Mouse (Mus musculus) hindbrain, postnatal 0 days (tissue): Measurements from ENCODE around the gene Atf6b. TPM values are rescaled to one million over a fixed set of nuclear protein-coding genes. Genes with fewer than 3 reads are reported as not detected.
A peak's percentile ranks its signal among the peaks of the same experiment; 100 is the strongest.

ENCODE experiments used
- ATAC-seq: fragments of 200-750 bp; cut with Nextera tagmentation; 2 replicates; pipeline ENCODE4 v1.8.0; 2017; ENCODE audit warnings: mild to moderate bottlenecking, moderate TSS enrichment, moderate library complexity
- DNase-seq: peaks from one replicate; pipeline ENCODE4 v3.0.0-alpha.2; 2015; ENCODE audit warnings: low spot score
- H3K27ac ChIP-seq: fragments of 300-500 bp; sonication (generic); 2 replicates; pipeline ENCODE4 v1.5.1; 2014; ENCODE audit warnings: mild to moderate bottlenecking
- H3K27me3 ChIP-seq: fragments of 300-500 bp; sonication (generic); 2 replicates; pipeline ENCODE4 v1.6.1; 2014; ENCODE audit warnings: low read length, mixed read lengths; ENCODE audit not compliant: insufficient read depth
- H3K36me3 ChIP-seq: fragments of 300-500 bp; sonication (generic); 2 replicates; pipeline ENCODE4 v1.6.1; 2014; ENCODE audit warnings: low read length, mixed read lengths; ENCODE audit not compliant: insufficient read depth
- H3K4me1 ChIP-seq: fragments of 300-500 bp; sonication (generic); 2 replicates; pipeline ENCODE4 v1.6.1; 2014; ENCODE audit warnings: antibody characterized with exemption, low read length, mixed read lengths; ENCODE audit not compliant: insufficient read depth
- H3K4me2 ChIP-seq: fragments of 300-500 bp; sonication (generic); 2 replicates; pipeline ENCODE4 v1.6.1; 2014; ENCODE audit warnings: low read depth, mild to moderate bottlenecking, low read length, moderate library complexity, mixed read lengths
- H3K4me3 ChIP-seq: fragments of 300-500 bp; sonication (generic); 2 replicates; pipeline ENCODE4 v1.5.1; 2014; ENCODE audit warnings: low read length
- H3K9ac ChIP-seq: fragments of 300-500 bp; sonication (generic); replicated peaks from 2 replicates; pipeline ENCODE4 v1.6.1; 2014; ENCODE audit warnings: mild to moderate bottlenecking, low read length, moderate library complexity, mixed read lengths
- H3K9me3 ChIP-seq: fragments of 300-500 bp; sonication (generic); 2 replicates; pipeline ENCODE4 v1.6.1; 2016; ENCODE audit warnings: low read length, mixed read lengths
- CTCF ChIP-seq: IDR thresholded peaks from 2 replicates; pipeline ENCODE4 v1.5.1; 2016; ENCODE audit warnings: antibody characterized with exemption, control low read depth, low read depth
- WGBS: fragments of 180-500 bp; shearing (Covaris S2); extraction: QIAGEN DNeasy Blood & Tissue Kit; methylation state at CpG from one replicate; pipeline ENCODE4 v1.1.7; 2014; 5-methylcytosine and 5-hydroxymethylcytosine counted together
- polyA plus RNA-seq: library from polyadenylated mRNA; unstranded; fragments of >200 nt; fragmentation: Nextera tagmentation; extraction: Ambion mirVana; gene quantifications from 2 replicates; pipeline ENCODE4 v1.2.1, GENCODE M21; 2015
- total RNA-seq: library from RNA; depleted of rRNA; stranded (reverse); fragments of >200 nt; gene quantifications from 2 replicates; pipeline ENCODE4 v1.2.3, GENCODE M21; 2014

The Atf6b gene
- total and polyA plus RNA-seq, 2 experiments from 2014 or later, result 70.6 to 78.2 TPM

DNA sequence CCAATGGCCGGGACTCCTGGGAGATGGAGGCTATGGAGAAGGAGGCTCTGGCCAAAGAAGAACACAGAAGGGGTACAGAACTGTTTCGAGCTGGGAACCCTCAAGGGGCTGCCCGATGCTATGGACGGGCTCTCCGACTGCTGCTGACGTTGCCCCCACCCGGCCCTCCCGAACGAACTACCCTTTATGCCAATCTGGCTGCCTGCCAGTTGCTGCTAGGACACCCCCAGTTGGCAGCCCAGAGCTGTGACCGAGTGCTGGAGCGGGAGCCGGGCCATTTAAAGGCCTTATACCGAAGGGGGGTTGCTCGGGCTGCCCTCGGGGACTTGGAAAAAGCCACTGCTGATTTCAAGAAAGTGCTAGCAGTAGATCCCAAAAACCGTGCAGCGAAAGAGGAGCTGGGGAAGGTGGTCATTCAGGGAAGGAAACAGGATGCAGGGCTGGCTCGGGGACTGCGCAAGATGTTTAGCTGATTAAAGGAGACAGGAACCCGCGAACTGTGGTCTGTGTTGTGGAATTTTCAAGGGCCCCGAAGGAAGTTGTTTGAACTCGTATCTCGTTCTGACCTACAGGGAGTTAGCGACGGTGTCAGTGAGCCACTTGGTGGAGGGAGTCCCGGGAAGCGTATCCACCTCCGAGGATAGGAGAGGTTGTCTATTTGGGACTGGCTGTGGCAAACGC lies 975 bp upstream of the Atf6b start:
- no peak for ATAC-seq
- Histone ChIP-seq H3K4me2 (peak overlapping the region; percentile 89), H3K9me3 (no peaks in the 10 kb centered on the region), H3K4me3 (no peak overlapping the region), H3K27ac (no peak overlapping the region), H3K9ac (no peak overlapping the region), H3K27me3 (no peaks in the 10 kb centered on the region), H3K4me1 (peaks cover 18% of the 10 kb centered on the region), H3K36me3 (peaks cover 15% of the 10 kb centered on the region)
- WGBS, result 73% methylated on average over 30 of the region's 30 CpGs
- DNase-seq, result peak; percentile 44
- no peak for TF ChIP-seq CTCF

DNA sequence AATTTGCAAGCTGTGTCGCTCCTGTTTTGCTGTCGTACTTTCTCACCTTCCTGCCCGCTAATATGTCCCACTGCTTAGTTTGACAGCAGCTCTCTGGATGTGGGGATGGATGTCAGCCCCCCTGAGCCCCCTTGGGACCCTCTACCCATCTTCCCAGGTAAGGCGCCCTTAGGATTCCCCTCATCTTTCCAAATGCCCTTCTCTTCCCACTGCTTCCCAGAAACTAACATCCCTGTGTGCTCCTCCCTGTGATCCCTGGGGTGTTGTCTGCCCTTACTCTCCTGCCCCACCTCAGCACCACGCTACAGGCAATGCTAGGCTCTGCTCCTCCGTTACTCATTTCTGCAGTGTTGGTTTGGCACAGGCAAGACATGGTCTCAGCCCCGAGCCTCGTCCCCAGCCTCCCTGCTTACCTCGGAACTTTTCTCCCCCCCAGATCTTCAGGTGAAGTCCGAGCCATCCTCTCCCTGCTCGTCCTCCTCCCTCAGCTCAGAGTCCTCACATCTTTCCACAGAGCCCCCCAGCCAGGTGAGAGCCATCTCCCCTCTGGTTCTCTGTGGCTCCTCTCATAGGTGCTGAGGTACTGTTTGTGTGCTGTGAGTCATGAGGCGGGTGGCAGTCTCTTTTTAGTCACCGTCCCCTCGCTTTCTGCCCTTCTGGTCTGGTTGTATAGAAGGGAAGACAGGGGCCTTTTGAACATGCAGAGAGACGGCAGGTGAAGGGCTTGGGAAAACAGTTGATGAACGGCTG lies 1.4 kb downstream of the Atf6b start:
- H3K36me3 ChIP-seq, result peaks cover 37% of the 10 kb centered on the region
- H3K9me3 ChIP-seq, result no peaks in the 10 kb centered on the region
- H3K9ac ChIP-seq, result peak overlapping the region; percentile 83; the same call in 1 of the 2 replicates

DNA sequence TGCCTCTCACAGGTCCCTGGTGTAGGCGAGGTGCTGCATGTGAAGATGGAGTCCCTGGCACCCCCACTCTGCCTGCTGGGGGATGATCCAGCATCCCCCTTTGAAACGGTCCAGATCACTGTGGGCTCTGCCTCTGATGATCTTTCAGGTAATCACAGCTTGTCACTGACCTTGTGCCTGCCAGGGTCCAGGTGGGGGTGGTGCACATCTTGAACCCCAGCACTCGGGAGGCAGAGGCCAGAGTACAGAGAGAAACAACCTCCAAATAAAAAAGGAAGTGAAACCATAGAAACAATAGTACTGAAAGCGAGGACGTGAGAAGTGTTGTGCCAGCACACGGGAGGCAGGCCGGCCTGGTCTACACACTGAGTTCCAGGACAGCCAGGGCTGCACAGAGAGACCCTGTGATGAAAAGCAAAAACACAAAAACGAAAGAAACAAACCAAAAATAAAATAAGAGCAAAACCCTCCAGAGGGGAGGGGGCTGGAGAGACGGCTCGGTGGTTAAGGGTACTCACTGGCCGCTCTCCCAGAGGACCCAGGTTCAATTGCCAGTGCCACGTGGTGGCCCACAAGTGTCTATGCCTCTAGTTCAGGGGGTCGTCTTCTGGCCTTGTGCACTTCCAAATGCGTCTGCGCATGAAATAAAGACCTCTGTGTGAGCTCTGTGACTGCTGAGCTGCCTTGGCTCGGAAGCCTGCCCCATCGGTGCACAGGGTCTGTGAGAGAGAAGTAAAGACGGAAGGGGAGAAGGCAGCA lies 2.3 kb downstream of the Atf6b start:
- Histone ChIP-seq H3K27ac (no peak overlapping the region), H3K36me3 (peaks cover 42% of the 10 kb centered on the region)

More for the DNA sequence above, 1.4 kb downstream of the Atf6b start:
- H3K4me2 ChIP-seq, result peak overlapping the region; percentile 89
- no peaks in the 10 kb centered on the region for H3K27me3 ChIP-seq
- no peak for DNase-seq
- 86% methylated on average over 16 of the region's 16 CpGs for WGBS
- H3K4me1 ChIP-seq, result peaks cover 13% of the 10 kb centered on the region
- H3K27ac ChIP-seq, result no peak overlapping the region
- H3K4me3 ChIP-seq, result peak overlapping the region; percentile 72; the same call in 1 of the 2 replicates
- no peak for ATAC-seq
- TF ChIP-seq CTCF, result no peak

DNA sequence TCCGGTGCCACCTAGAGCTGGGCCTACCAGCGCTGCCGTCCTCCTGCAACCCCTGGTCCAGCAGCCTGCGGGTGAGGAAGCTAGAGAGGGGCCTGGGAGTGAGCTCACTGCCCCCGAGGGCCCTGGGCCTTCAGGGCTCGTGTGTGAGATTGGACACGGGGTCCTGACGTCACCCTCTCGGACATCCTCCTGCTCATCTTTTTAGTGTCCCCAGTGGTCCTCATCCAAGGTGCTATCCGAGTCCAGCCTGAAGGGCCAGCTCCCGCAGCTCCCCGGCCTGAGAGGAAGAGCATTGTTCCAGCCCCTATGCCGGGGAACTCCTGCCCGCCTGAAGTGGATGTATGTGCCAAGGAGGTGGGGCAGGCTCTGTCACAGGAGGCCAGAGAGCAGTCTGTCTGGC lies 3.8 kb downstream of the Atf6b start:
- WGBS, result 88% methylated on average over 14 of the region's 14 CpGs
- DNase-seq, result no peak
- no peak for TF ChIP-seq CTCF
- peaks cover 42% of the 10 kb centered on the region for H3K36me3 ChIP-seq
- H3K27me3 ChIP-seq, result no peaks in the 10 kb centered on the region
- no peak overlapping the region for H3K4me2 ChIP-seq
- no peak for ATAC-seq
- no peaks in the 10 kb centered on the region for H3K9me3 ChIP-seq
- no peak overlapping the region for H3K4me3 ChIP-seq
- no peak overlapping the region for H3K9ac ChIP-seq
- peaks cover 7% of the 10 kb centered on the region; the same call in 1 of the 2 replicates for H3K4me1 ChIP-seq
- no peak overlapping the region for H3K27ac ChIP-seq

More for the DNA sequence above, 2.3 kb downstream of the Atf6b start:
- DNase-seq (no peak), ATAC-seq (no peak)
- no peak for TF ChIP-seq CTCF
- WGBS, result 88% methylated on average over 18 of the region's 18 CpGs
- H3K4me3 ChIP-seq, result no peak overlapping the region
- H3K4me1 ChIP-seq, result peaks cover 12% of the 10 kb centered on the region
- no peak overlapping the region for H3K9ac ChIP-seq
- H3K27me3 ChIP-seq, result no peaks in the 10 kb centered on the region
- H3K4me2 ChIP-seq, result no peak overlapping the region
- H3K9me3 ChIP-seq, result no peaks in the 10 kb centered on the region

DNA sequence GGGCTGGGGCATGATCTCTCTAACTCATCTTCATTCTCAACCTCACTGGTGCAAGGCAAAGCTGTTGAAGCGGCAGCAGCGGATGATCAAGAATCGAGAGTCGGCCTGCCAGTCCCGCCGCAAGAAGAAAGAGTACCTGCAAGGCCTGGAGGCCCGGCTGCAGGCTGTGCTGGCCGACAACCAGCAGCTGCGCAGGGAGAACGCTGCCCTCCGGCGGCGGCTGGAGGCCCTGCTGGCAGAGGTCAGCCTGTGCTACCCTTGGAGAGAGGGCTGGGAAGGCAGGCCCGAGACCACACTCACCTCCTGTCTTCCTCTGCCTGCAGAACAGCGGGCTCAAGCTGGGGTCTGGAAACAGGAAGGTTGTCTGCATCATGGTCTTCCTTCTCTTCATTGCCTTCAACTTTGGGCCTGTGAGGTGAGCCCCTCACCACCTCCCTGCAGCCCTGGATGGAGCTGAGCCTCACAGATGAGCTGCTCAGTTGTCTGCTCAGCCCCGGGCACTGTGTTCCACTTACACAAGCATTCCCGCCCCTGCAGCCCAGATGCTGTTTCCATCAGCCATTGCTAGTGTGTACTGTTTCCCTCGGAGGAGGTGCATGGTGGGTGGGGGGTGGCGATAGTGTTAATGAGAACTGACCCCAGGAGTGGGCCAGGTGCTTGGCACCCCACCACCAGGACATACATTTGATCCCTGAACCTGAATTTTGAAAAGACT lies 4.7 kb downstream of the Atf6b start:
- peak; percentile 66 for TF ChIP-seq CTCF
- Histone ChIP-seq H3K27ac (no peak overlapping the region), H3K4me2 (no peak overlapping the region), H3K9ac (no peak overlapping the region), H3K27me3 (no peaks in the 10 kb centered on the region), H3K4me1 (peaks cover 10% of the 10 kb centered on the region; the same call in 1 of the 2 replicates), H3K4me3 (no peak overlapping the region), H3K9me3 (no peaks in the 10 kb centered on the region), H3K36me3 (peaks cover 42% of the 10 kb centered on the region)
- 42% methylated on average over 19 of the region's 19 CpGs for WGBS
- peak; percentile 44 for DNase-seq
- no peak for ATAC-seq

DNA sequence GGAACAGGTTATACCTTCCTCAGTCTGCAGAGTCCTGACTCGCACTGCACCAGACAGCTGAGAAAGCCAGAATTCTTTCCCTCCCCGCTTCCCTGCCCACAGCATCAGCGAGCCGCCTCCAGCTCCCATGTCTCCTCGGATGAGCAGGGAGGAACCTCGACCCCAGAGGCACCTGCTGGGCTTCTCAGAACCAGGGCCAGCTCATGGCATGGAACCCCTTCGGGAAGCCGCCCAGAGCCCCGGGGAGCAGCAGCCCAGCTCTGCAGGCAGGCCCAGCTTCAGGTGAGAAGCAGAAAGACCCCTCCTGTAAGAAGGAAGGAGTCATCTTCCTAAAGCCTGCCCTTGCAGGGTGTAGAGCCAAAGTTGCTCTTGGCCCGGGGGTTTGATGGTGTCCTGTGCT lies 5.6 kb downstream of the Atf6b start:
- H3K9me3 ChIP-seq, result no peaks in the 10 kb centered on the region
- no peak for TF ChIP-seq CTCF
- H3K9ac ChIP-seq, result no peak overlapping the region
- no peaks in the 10 kb centered on the region for H3K27me3 ChIP-seq
- H3K36me3 ChIP-seq, result peaks cover 42% of the 10 kb centered on the region
- H3K4me1 ChIP-seq, result peaks cover 10% of the 10 kb centered on the region; the same call in 1 of the 2 replicates
- H3K4me2 ChIP-seq, result no peak overlapping the region
- DNase-seq (no peak), ATAC-seq (no peak)
- WGBS, result 88% methylated on average over 10 of the region's 10 CpGs
- no peak overlapping the region for H3K4me3 ChIP-seq
- no peak overlapping the region for H3K27ac ChIP-seq
